ENCODE assay signal across 8 mouse cellular contexts in the genomic region with DNA sequence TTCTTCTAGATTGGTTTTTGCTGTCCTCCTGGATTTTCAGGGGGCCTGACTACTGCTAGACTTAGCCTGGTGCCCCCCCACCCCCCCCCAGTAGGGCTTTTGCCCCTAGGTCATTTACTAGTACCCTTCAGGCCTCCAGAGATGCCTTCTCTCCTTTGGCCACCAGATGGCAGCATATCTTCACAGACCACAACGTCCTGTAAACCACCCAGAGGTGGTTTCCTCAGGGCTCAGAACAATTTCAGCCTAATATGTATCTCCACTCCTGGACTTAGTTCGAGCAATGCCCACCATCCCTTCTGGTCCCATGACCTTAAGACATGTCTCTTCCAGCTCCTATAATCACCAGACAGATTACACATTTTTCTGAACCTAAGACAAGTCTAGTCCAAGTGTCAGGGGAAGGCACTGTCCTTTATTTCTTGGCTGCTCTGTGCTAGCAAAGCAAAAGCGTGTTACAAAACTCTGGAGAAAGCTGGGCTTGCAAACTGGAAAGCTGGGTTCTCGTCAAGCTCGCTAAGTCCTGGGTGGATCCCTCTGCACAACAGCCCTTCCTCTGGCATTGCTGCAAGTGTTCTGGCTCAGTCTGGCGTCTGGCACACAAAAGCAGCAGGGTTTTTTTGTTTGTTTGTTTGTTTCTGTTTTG. TPM values are rescaled to one million over a fixed set of nuclear protein-coding genes. Genes with fewer than 3 reads are reported as not detected.
DNase-seq lines count a peak whose midpoint lies in the region; ATAC-seq and TF ChIP-seq lines count a peak whose summit lies in the region.

No protein-coding gene starts in this region.

- H3K27me3 ChIP-seq in liver, embryonic 14.5 days (ENCODE audit: control insufficient read depth, insufficient read depth, low read length), result no peaks in the 10 kb centered on the region
- no peaks in the 10 kb centered on the region for H3K27me3 ChIP-seq in neural tube, embryonic 14.5 days (ENCODE audit: control insufficient read depth, insufficient read depth, low read length)

- TF ChIP-seq CTCF in bone marrow, adult 2 months (IDR thresholded peaks at IDR 0.05; ENCODE audit: control insufficient read depth, insufficient read depth, low read length), result peak; percentile 73
- TF ChIP-seq CTCF in embryonic fibroblast, embryonic 13.5 days (IDR thresholded peaks at IDR 0.05; ENCODE audit: borderline replicate concordance, insufficient read depth, low read length), result peak; percentile 61; the same call in 1 of the 2 replicates
- TF ChIP-seq CTCF in liver, embryonic 14.5 days (IDR thresholded peaks at IDR 0.05; ENCODE audit: low read depth), result peak; percentile 84

- no peak overlapping the region for H3K4me3 ChIP-seq in bone marrow, adult 2 months (replicated peaks; ENCODE audit: control insufficient read depth, low read depth, low read length)
- H3K4me3 ChIP-seq in embryonic fibroblast, embryonic 13.5 days (ENCODE audit: insufficient read depth, low read length), result no peak overlapping the region
- H3K4me3 ChIP-seq in liver, embryonic 14.5 days (ENCODE audit: insufficient read depth in 1 of 2, low read depth in 2 of 2, low read length in 2 of 2), result no peak overlapping the region
- H3K4me3 ChIP-seq in neural tube, embryonic 14.5 days (ENCODE audit: low read depth, low read length), result no peak overlapping the region

- no peak overlapping the region for H3K9ac ChIP-seq in liver, embryonic 14.5 days (replicated peaks)
- no peak overlapping the region for H3K9ac ChIP-seq in neural tube, embryonic 14.5 days (replicated peaks; ENCODE audit: low read depth, low read length)

- no peaks in the 10 kb centered on the region for H3K36me3 ChIP-seq in liver, embryonic 14.5 days (replicated peaks; ENCODE audit: control insufficient read depth, insufficient read depth, low read depth)
- no peaks in the 10 kb centered on the region for H3K36me3 ChIP-seq in neural tube, embryonic 14.5 days (ENCODE audit: control insufficient read depth, insufficient read depth, low read length)

- no peak overlapping the region for H3K27ac ChIP-seq in bone marrow, adult 2 months (ENCODE audit: control insufficient read depth, insufficient read depth, low read depth, low read length, poor library complexity)
- H3K27ac ChIP-seq in embryonic fibroblast, embryonic 13.5 days (ENCODE audit: insufficient read depth, low read length), result no peak overlapping the region
- H3K27ac ChIP-seq in liver, embryonic 14.5 days, result no peak overlapping the region
- H3K27ac ChIP-seq in neural tube, embryonic 14.5 days (ENCODE audit: low read depth, low read length), result no peak overlapping the region

- no peak for TF ChIP-seq POLR2A in bone marrow, adult 2 months (IDR thresholded peaks at IDR 0.05; ENCODE audit: borderline replicate concordance, control insufficient read depth, low read depth, low read length)
- no peak for TF ChIP-seq POLR2A in embryonic fibroblast, embryonic 13.5 days (IDR thresholded peaks at IDR 0.05; ENCODE audit: low read depth, low read length)

- intact Hi-C loops in heart, postnatal 10 days (cut with DNase I), result loop anchor here (1.0 to 5.0 kb wide), 5 partner anchors 38 to 581 kb away; no protein-coding TSS in a partner anchor

- DNase-seq in CD4-positive, CD25-positive, alpha-beta regulatory T cell, adult 2 months (ENCODE audit: low read depth, low spot score), result peak; percentile 83
- DNase-seq in heart, postnatal 10 days, result peak; percentile 86 to 92
- peak; percentile 69 to 89 for DNase-seq in kidney, postnatal 36 days
- DNase-seq in liver, embryonic 14.5 days (ENCODE audit: low read depth in 3 of 3, low spot score in 3 of 3), result peak; percentile 27 to 40 (median 28)
- DNase-seq in testis, postnatal 14 days (ENCODE audit: low spot score), result peak; percentile 65

- 37% methylated on average over 6 of the region's 6 CpGs for WGBS in bone marrow, adult 2 months
- WGBS in liver, embryonic 14.5 days (ENCODE audit: insufficient replicate concordance), result 32% methylated on average over 6 of the region's 6 CpGs
- 54% methylated on average over 6 of the region's 6 CpGs for WGBS in neural tube, embryonic 14.5 days

- ATAC-seq in liver, embryonic 14.5 days (ENCODE audit: insufficient read depth), result no peak
- peak; percentile 57; the same call in 1 of the 2 replicates for ATAC-seq in neural tube, embryonic 14.5 days (ENCODE audit: low read depth)

- no peaks in the 10 kb centered on the region for H3K4me1 ChIP-seq in bone marrow, adult 2 months (ENCODE audit: control insufficient read depth, insufficient read depth, low read length)
- H3K4me1 ChIP-seq in embryonic fibroblast, embryonic 13.5 days (ENCODE audit: control insufficient read depth, insufficient read depth, low read length), result no peaks in the 10 kb centered on the region
- H3K4me1 ChIP-seq in liver, embryonic 14.5 days (replicated peaks; ENCODE audit: control insufficient read depth in 2 of 2, insufficient read depth in 2 of 2, low read length in 1 of 2), result peaks cover 0 to 6% of the 10 kb centered on the region in 2 experiments; a peak in 2 of 4 replicates
- no peaks in the 10 kb centered on the region for H3K4me1 ChIP-seq in neural tube, embryonic 14.5 days (ENCODE audit: control insufficient read depth, insufficient read depth, low read length)

- no peak overlapping the region for H3K4me2 ChIP-seq in liver, embryonic 14.5 days (ENCODE audit: low read depth)
- no peak overlapping the region for H3K4me2 ChIP-seq in neural tube, embryonic 14.5 days (ENCODE audit: low read depth, low read length)

- no peaks in the 10 kb centered on the region for H3K9me3 ChIP-seq in liver, embryonic 14.5 days (ENCODE audit: control insufficient read depth, low read length)
- H3K9me3 ChIP-seq in neural tube, embryonic 14.5 days (ENCODE audit: control insufficient read depth, low read length), result no peaks in the 10 kb centered on the region

- no peak for TF ChIP-seq EP300 in liver, embryonic 14.5 days (IDR thresholded peaks at IDR 0.05; ENCODE audit: low read depth)

RNA-seq across cellular contexts. Expression of gene Plg, which starts 38.0 kb away (rescaled TPM):
- polyA plus RNA-seq in bone marrow, adult 2 months (2011; ENCODE audit: insufficient read depth, insufficient read length, low replicate concordance, missing spikeins), result 1.2 and 4.0 TPM in 2 replicates
- polyA plus RNA-seq in embryonic fibroblast, embryonic 13.5 days (2011; ENCODE audit: insufficient read length, low read depth, missing spikeins), result not detected in 2 replicates
- total RNA-seq in heart, postnatal 10 days (2021), result not detected
- 164 and 200 TPM in 2 replicates for polyA plus RNA-seq in liver, embryonic 14.5 days (2012; rRNA removed)
- polyA plus RNA-seq in liver, embryonic 14.5 days (2014; fragmentation: Nextera tagmentation; extraction: Ambion mirVana), result 202 and 224 TPM in 2 replicates
- polyA plus RNA-seq in neural tube, embryonic 14.5 days (2014; fragmentation: Nextera tagmentation; extraction: Ambion mirVana), result 0.09 TPM in 1 of 2 replicates, not detected in the other

Comparison
In these comparisons a context has a peak if more than half of its experiments do, and no peak if none do; other contexts are left out.
1. DNase-seq: peak in every context shown above with its lines; median percentile 89 in heart, postnatal 10 days; 83 in CD4-positive, CD25-positive, alpha-beta regulatory T cell, adult 2 months; 79 in kidney, postnatal 36 days; 65 in testis, postnatal 14 days; 28 in liver, embryonic 14.5 days.
2. RNA of gene Plg, which starts 38.0 kb away (polyA plus RNA-seq): 164 to 224 TPM in liver, embryonic 14.5 days; 1.2 to 4.0 TPM in bone marrow, adult 2 months, 0.09 TPM in neural tube, embryonic 14.5 days and not detected in embryonic fibroblast, embryonic 13.5 days; every median in the first group is over 10 times any median in the second.
3. Peak in every context shown above with its lines, with median percentiles within 50 percentile points of each other: CTCF ChIP-seq.